Mouse (Mus musculus): ENCODE results near the gene Mtfr1l. TPM values are rescaled to one million over a fixed set of nuclear protein-coding genes. Genes with fewer than 3 reads are reported as not detected.

Gene Mtfr1l
- total RNA-seq, 1 experiment from 2014 or later = 37.6 TPM

DNA sequence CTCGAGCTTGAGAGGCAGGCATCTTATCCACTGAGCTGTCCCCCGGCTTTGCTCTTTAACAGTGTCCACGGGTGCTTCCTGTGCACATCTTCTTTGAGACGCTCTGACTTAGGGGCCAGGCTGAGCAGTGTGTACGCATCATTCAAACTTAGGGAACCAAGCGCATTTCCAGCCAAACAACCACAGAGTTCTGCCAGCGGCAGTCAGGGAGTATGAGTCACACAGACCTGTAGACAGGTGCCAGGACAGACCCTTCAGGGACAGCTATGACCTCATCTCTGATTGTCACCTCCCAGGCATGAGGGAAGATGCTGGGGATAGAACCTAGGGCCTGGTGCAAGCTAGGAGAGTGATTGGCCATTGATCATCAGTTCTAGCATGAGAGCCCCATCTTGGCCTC lies 24.0 kb upstream of the Mtfr1l start:
- no peak for ATAC-seq (replicated peaks; ENCODE audit: insufficient number of reproducible peaks, low FRiP score, low TSS enrichment, poor library complexity, severe bottlenecking)

DNA sequence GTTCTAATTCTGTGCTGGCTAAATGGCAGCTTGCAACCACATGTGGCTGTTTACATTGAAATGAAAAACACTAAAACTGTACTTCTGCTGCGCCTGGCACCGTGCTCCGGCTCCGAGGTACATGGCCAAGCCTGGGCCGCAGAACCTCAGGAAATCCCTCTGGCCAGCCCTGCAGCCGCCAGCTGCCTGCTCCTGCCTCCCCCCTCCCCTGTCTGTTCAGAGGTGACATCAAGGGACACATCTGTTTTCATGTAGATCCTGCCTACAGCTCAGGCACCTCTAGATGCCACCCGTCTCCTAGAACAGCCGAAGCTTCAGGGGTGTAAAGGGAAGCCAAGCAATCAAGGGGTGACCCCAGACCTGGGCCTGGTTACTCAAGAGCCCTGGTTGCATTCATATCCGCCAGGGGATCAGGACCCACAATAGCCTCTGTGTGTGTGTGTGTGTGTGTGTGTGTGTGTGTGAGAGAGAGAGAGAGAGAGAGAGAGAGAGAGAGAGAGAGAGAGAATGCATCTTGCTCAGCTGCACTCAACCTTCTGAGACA lies 23.5 kb upstream of the Mtfr1l start:
- no peak for ATAC-seq (replicated peaks; ENCODE audit: insufficient number of reproducible peaks, low FRiP score, low TSS enrichment, poor library complexity, severe bottlenecking)

DNA sequence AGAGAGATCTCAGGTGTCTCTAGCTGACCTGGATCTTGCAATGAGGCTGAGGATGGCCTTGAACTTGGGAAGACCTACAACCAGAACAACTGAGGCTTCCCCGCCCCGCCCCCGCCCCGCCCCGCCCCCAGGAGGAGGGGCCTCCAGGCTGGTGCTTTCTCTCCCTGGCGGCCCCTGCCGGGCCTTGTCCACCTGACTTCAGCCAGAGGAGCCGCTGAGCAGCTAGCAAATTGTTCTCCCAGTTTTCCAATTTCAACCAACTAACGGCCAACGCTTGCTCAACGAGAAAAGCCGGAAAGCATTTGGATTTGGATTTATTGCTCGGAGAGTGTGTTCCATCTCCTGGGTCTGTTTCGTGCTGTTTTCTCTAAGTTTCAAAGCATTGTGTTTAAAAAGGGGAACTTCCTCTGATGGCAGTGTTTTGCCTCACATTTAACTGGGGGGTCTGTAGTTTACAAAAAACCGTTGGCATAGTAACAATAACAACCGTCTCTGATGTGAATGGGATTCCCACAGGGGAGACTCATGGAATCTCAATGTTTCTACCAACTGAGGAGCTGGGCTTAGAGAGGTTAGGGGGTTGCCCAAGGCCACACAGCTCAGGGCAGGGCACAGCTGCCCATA lies 22.6 kb upstream of the Mtfr1l start:
- no peak for ATAC-seq (replicated peaks; ENCODE audit: insufficient number of reproducible peaks, low FRiP score, low TSS enrichment, poor library complexity, severe bottlenecking)

DNA sequence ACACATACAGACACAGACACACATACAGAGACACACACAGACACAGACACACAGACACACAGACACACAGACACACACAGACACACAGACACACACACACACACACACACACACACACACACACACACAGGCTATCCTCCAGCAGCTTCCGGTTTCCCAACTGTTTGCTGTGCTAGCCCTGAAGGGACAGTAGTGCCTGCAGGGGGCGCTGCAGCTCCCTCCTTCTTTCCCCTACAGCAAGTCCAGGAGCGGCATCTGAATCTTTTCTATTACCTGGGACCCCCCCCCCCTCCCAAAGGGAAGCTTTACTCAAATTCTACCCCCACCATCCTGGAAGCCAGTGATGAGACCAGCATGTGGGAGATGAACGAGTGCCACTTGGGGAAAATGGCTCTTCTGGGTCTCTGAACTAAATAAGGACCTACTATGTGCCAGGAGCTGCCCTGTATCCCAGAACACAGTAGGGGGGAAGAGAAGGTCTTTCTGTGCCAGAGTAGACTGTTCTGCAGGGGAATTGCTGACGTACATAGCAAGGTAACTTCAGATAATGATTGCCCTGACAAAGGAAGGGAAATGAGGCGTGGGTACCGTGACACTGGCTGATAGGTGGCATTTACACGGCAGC lies 20.9 kb upstream of the Mtfr1l start:
- no peak for ATAC-seq (replicated peaks; ENCODE audit: insufficient number of reproducible peaks, low FRiP score, low TSS enrichment, poor library complexity, severe bottlenecking)

DNA sequence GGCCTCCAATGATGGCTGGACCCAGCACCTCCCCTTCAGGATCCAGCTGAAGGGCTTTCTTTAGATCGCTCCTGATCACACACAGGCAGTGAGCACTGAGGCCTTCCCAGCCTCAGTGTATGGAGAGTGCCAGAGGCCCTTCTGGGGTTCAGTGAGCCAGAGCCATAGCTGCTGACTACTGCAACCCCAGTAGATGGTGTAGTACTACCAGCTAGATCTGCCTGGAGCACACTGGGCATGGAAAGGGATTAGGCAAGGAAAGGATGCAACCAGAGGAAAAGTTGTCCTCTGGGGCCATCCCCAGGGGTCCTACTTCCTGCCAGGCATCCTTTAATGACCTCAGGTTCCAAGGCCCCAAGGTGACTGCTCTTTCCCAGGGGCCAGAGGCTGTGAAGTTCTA lies 18.4 kb upstream of the Mtfr1l start:
- no peak for ATAC-seq (replicated peaks; ENCODE audit: insufficient number of reproducible peaks, low FRiP score, low TSS enrichment, poor library complexity, severe bottlenecking)

DNA sequence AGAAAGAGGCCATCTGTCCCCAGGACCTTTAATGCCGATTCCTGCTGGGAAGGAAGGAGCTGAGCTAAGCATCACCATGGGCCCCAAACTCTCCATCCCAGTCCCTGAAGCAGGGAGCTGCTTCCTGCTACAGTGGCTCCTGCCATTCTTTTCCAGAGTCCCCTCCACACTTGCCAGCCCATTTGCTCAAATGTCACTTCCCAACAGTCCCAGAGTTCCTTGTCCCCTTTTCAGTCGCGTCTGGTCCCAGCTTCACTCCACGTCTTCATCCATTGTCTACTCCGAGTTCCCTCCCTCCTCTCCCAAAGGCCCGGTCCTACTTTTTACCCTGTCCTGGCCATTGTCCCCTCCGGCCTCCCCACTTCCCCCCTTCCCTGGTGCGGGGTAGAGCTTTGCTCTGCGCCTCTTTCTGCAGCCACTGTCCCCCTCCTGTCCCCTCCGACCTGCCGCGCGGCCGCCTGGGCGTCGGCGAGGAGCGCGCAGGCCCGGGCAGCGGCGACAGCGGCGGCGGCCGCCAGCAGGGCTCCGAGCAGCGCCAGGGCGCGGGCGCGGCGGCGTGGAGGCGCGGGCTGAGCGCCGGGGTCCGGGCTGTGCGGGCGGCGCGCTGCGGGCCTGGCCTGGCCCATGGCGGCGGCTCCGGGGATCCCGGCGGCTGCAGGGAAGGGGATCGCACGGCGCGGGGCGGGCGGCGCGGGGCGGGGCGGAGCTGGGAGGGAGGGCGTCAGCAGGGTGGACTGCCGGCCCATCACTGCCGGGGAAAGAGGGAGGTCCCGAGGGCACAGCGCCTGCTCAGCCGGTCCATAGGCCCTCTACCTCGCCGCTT lies 16.5 kb upstream of the Mtfr1l start, which contains the start of gene Selenon:
TSS of gene Selenon (minus strand) at position 673 of the 823 bp plus-strand sequence.
- no peak for ATAC-seq (replicated peaks; ENCODE audit: insufficient number of reproducible peaks, low FRiP score, low TSS enrichment, poor library complexity, severe bottlenecking)

DNA sequence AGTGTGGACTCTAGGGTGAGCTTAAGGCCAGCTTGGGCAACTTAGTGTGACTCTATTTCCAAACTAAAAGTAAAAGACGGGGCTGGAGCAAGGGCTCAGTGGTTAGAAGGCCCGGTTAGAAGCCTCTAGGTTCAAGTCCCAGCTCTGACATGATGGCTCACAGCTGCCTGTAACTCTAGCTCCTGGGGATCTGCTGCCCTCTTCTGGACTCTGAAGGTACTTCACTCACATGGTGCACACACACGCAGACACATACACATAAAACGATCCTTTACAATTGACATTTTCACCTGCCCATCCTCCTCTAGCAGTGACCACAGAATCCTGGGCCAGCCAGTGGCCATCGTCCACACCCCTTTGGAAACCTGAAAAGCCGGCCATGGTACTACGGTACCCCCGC lies 14.7 kb upstream of the Mtfr1l start:
- no peak for ATAC-seq (replicated peaks; ENCODE audit: insufficient number of reproducible peaks, low FRiP score, low TSS enrichment, poor library complexity, severe bottlenecking)

DNA sequence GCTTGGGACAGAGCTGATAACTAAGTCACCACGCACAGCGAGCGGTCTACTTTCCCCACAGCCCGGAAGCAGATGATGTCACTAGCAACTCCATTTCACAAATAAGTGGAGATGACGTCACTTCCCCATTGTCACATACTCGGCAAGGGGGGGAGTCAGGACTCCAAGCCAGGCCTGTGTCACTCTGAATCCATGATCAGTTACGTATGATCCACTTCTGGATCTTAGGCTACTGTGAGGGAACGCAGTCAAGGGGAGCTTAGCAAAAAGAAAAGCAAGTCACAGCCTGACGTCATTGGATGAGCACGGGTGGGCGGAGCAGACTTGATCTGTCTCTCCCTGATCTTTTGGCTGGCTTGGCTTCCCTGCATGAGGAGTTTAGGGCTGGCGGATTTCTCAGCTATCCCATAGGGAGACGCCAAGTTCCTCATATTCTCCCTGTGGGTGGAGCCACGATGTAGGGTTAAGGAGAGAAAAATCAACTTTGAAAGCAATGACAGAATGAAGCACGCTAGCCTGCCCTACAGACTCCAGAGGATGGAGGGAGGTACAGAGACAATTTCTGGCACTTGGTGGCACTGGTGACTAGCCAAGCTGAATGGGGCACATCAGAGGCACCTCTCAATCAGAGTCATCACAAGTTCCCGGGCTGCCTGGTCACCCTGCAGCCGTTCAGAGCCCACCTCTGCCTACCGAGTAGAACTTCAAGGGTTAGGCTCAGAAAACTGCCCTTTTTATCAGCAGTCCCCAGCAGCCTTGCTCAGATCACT lies 13.2 kb upstream of the Mtfr1l start:
- ATAC-seq (replicated peaks; ENCODE audit: insufficient number of reproducible peaks, low FRiP score, low TSS enrichment, poor library complexity, severe bottlenecking) = peak; percentile 64

DNA sequence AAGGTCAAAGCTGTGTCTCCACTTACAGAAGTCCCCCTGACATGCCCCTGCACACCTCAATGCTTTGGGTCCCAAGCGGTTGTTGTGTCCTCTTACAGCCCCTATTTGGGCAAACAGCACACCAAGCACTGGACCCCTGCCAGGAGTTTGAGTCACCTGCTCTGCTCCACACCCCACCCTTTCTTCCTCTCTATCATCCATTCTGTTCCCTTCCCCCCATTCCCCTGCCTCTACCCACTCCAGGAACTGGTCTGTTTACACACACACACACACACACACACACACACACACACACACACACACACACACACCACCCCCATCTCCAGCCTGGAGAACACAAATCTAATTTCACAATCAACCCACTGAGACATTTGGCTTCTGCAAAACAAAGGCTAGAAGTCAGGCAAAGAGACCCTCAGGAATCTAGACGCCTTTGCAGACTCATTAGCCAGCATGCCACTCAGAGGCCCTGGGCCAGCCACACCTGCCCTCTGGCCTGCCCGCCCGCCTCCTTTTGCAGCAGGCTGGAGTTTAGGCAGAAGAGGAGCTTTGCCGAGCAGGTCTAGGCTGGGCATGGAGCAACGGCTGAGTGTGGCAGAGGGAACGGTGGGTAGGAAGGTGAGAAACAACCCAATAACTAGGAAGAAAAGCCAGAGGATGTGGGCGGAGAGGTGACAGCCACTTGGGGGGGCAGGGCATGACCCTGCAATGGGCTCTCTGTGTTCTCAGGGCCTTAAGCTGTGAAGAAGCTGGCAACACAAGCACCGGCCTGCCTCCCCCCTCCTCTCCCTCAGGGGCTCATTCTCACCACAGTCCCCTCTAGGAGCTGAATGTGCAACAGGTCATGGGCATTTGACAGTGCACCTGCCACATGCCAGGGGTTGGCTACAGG lies 11.9 kb upstream of the Mtfr1l start:
- no peak for ATAC-seq (replicated peaks; ENCODE audit: insufficient number of reproducible peaks, low FRiP score, low TSS enrichment, poor library complexity, severe bottlenecking)

DNA sequence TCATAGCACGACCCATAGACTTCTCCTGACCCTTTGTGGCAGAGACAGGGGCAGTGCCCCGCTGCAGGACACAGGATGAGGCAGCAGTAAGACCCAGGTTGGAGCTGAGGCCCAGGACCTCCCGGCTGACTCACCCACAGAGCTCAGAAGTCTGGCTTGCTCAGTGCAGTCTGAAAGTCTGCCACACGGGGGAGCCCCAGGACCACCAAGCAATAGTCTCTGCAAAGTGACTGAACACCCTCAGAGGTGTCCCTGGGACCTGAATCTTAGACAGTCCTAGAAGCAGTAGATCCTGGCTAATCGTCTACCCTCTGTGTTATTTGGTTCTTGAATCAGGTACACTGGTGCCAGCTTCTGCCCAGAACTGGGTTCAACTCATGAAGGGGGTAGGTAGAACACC lies 8.1 kb upstream of the Mtfr1l start:
- peak; percentile 63 for ATAC-seq (replicated peaks; ENCODE audit: insufficient number of reproducible peaks, low FRiP score, low TSS enrichment, poor library complexity, severe bottlenecking)

DNA sequence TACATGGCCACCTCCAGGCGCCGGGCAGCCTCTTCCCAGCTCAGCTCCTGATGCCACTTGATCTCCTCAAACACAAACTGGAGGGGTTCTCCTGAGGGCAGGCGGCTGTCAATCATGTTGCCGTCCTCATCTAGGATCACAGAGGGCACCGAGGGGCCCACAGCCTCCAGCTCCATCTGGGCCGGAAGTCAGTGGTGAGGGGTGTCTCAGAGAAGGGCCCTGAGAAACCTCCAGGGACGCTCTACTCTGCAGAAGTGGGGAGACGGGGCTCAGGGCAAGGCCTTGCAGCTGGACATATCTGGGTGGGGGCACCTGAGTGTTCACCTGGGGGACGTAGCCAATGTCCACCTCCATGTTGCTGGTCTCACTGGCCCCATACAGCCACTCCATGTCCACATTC lies 7.5 kb upstream of the Mtfr1l start:
- ATAC-seq (replicated peaks; ENCODE audit: insufficient number of reproducible peaks, low FRiP score, low TSS enrichment, poor library complexity, severe bottlenecking) = no peak

DNA sequence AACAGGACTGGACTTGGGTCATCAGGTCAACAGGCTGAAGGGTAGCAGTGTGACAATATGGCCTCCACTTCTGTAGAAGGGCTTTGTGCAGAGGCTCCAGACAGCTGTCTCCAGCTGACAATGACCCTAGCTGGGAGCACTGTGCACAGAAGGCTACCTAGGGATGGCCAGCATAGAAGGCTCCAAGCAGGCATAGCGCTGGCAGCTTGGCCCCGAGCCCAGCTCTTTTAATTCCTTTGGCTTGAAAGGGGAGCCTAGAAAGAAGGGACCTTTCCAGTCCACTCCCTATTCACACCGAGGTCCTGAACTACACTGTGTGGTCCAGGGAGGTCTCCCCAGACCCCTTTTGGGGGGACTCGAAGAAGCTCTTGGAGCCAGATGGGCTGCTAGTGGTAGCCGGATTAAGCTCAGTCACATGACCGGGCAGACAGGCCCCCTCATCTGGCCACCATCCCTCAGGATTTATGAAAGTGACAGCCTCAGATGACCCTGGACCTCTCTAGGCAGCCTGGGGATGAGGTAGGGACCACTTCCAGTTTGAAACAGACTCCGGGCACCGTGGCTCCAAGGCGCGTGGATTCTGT lies 3.9 kb upstream of the Mtfr1l start:
- ATAC-seq (replicated peaks; ENCODE audit: insufficient number of reproducible peaks, low FRiP score, low TSS enrichment, poor library complexity, severe bottlenecking) = no peak

DNA sequence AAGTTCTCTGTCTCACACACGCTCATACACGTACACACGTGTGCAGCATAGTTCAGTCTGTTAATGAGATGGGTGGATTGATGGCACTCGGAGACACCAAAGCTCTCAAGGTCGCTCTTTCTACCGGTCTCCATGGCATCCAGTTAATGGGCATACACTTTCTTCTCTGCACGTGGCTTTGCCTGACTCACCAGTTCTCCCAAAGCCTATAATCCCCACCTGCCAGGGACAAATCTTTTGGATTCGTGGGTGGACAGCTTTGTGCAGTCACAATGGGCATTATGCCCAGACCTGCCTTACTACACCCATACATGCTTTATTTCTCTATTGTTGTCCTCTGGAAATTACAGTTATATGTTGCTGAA lies 582 bp upstream of the Mtfr1l start:
- ATAC-seq (replicated peaks; ENCODE audit: insufficient number of reproducible peaks, low FRiP score, low TSS enrichment, poor library complexity, severe bottlenecking) = 0 out of 2 replicates have a peak, but pooled peaks have one; percentile 7

DNA sequence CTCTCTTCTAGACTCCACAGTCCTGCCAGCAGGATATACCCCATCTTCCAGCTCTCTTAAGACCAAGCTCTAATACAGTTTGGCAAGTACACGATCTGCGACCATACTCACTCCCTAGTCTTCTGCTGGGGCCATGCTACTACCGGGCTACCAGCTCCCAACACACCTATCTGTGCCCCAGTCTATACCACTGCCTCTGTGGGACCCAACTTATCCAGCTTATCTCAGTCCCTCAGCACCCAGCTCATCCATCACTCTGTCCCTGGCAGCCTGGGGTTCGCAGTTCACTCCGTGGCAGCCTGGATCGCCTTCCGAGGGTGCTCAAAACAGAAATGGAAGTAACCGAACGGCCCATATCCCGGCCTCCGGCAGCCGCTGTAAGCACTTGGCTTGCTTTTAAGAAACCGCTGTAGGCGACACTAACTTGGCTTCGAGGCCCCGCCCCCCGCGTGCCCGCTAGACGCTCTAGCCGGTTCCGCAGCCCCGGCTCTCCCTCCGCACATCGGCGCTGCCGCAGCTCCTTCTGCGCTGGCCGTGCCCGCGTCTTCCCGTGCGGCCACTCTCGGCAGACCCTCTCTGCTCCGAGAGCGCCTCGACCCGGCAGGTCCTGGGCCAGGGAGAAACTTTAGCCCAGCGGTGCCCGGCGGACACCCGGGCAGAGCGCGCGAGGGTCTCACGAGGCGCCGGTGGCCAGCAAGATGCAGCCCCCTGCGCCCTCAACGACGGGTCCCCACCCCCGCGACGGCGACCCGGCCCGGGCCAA lies 882 bp downstream of the Mtfr1l start:
- ATAC-seq (replicated peaks; ENCODE audit: insufficient number of reproducible peaks, low FRiP score, low TSS enrichment, poor library complexity, severe bottlenecking) = 0 out of 2 replicates have a peak, but pooled peaks have one; percentile 21

DNA sequence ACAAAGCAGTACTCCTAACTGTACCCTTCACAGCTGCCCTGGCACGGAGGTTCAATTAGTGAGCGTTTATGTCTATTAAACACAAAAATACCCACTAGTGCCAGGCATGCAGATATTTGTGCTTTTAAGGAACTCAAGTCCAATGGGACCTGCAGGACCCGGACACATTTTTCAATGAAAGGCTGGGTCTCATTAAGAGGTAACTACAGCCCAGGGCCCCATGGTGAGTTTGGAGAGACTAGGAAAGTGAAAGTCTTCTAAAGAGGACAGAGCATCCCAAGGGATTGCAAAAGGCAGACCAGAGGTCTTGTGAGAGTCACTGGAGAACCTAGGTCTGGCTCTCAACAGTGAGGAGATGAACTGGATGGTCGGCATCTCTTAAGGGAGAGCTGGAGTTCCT lies 1.8 kb downstream of the Mtfr1l start:
- ATAC-seq (replicated peaks; ENCODE audit: insufficient number of reproducible peaks, low FRiP score, low TSS enrichment, poor library complexity, severe bottlenecking) = no peak

DNA sequence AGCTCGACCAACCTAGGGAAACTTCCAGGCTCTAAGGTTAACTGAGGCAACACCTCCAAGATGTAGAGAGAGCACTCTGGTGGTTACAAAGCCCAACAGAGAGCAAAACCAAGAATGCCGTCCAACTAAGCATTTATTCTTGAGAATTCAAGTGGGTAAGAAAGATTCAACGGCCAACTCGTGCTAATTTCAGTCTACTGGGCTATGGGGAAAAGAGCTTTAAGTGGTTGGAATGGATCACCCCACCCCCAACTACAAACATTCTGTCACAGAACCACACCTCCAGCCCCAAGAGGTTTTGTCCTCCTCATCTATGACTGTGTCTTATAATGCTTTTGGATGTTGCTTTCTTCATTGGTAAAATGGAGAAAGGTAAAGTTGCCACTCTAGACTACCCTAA lies 2.3 kb downstream of the Mtfr1l start:
- no peak for ATAC-seq (replicated peaks; ENCODE audit: insufficient number of reproducible peaks, low FRiP score, low TSS enrichment, poor library complexity, severe bottlenecking)

DNA sequence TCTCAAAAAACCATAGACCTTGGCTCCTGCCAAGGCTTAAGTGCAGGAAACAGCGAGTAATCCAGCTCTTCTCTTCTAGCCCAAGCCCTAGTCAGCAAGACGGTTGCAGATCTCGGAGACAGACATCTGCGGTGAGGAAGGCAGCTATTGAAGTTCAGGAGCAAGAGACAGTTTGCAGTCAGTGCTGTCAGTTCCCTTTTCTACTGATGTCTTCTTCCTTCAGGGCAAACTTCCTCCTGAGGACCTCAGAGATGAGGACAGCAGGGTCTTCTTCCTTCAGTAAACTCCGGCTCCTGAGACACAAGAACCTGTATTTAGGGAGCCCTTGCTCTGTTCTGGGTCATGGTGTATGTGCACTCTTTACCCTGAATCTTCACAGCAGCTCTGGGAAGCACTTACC lies 9.0 kb downstream of the Mtfr1l start:
- ATAC-seq (replicated peaks; ENCODE audit: insufficient number of reproducible peaks, low FRiP score, low TSS enrichment, poor library complexity, severe bottlenecking) = 0 out of 2 replicates have a peak, but pooled peaks have one; percentile 27

Data from monocyte, adult 5-6 weeks (primary cell).